In genomic region chrX:51614384-51615004, GRCm38 (mm10) we compare ENCODE assay signal across 13 mouse cellular contexts.
DNase-seq lines count a peak whose midpoint lies in the region; ATAC-seq and TF ChIP-seq lines count a peak whose summit lies in the region.
"Had no signal": no experiment of that assay in that cellular context is flagged by ENCODE, and none has a peak within 500 bp of the region (broad histone marks: within the 10 kb centered on the region; RNA-seq: fewer than 3 reads in every experiment).

No protein-coding gene starts in this region.

- H3K4me1 ChIP-seq in embryonic facial prominence, embryonic 10.5 days, result peaks cover 9% of the 10 kb centered on the region; the same call in 1 of the 2 replicates
- no peaks in the 10 kb centered on the region for H3K4me1 ChIP-seq in hindbrain, embryonic 11.5 days (replicated peaks; ENCODE audit: control insufficient read depth, insufficient read depth, low read length)
- 0 out of 2 replicates have a peak, but pooled peaks cover 6% of the 10 kb centered on the region for H3K4me1 ChIP-seq in midbrain, embryonic 13.5 days (replicated peaks)
- H3K4me1 ChIP-seq: heart, embryonic 12.5 days; limb, embryonic 15.5 days had no signal

- intact Hi-C loops in gastrocnemius, postnatal 36 days (cut with DNase I), result no loop called here

- no peak overlapping the region for H3K4me2 ChIP-seq in hindbrain, embryonic 11.5 days (replicated peaks; ENCODE audit: low read depth, low read length)
- H3K4me2 ChIP-seq in midbrain, embryonic 13.5 days (replicated peaks), result no peak overlapping the region
- H3K4me2 ChIP-seq: heart, embryonic 12.5 days; limb, embryonic 15.5 days had no signal

- TF ChIP-seq CTCF in brain, embryonic 14.5 days (IDR thresholded peaks at IDR 0.05; ENCODE audit: borderline replicate concordance, extremely low read depth, insufficient read depth, insufficient read length), result no peak

- H3K9me3 ChIP-seq in embryonic facial prominence, embryonic 10.5 days, result no peaks in the 10 kb centered on the region
- H3K9me3 ChIP-seq in hindbrain, embryonic 11.5 days (ENCODE audit: control insufficient read depth, low read length), result no peaks in the 10 kb centered on the region
- H3K9me3 ChIP-seq in midbrain, embryonic 13.5 days, result no peaks in the 10 kb centered on the region
- H3K9me3 ChIP-seq: heart, embryonic 12.5 days; limb, embryonic 15.5 days had no signal

- H3K27ac ChIP-seq in embryonic facial prominence, embryonic 10.5 days (replicated peaks), result peak overlapping the region; percentile 51
- H3K27ac ChIP-seq in hindbrain, embryonic 11.5 days (ENCODE audit: low read depth, low read length), result no peak overlapping the region
- H3K27ac ChIP-seq in midbrain, embryonic 13.5 days, result no peak overlapping the region
- H3K27ac ChIP-seq: limb, embryonic 15.5 days had no signal

- H3K9ac ChIP-seq in hindbrain, embryonic 11.5 days (ENCODE audit: low read depth, low read length), result no peak overlapping the region
- H3K9ac ChIP-seq in midbrain, embryonic 13.5 days (replicated peaks), result no peak overlapping the region
- H3K9ac ChIP-seq: heart, embryonic 12.5 days; limb, embryonic 15.5 days had no signal

- DNase-seq in brain, embryonic 14.5 days (ENCODE audit: low read depth), result peak; percentile 67
- DNase-seq in embryonic facial prominence, embryonic 10.5 days (ENCODE audit: low spot score), result peak; percentile 11
- peak; percentile 21 for DNase-seq in hindbrain, embryonic 11.5 days (ENCODE audit: low spot score)
- DNase-seq in frontal cortex, postnatal 36 days (ENCODE audit: low spot score in 2 of 2), result no peak
- no peak for DNase-seq in spleen, postnatal 14 days (ENCODE audit: low spot score in 2 of 2)
- no peak for DNase-seq in thymus, adult 18-20 months
- DNase-seq in gastrocnemius, postnatal 36 days, result no peak
- DNase-seq: cerebellum, postnatal 14 days; lung, postnatal 14 days; right cerebral cortex, postnatal 4 days had no signal

- ATAC-seq in hindbrain, embryonic 11.5 days (ENCODE audit: low FRiP score), result no peak
- peak; percentile 56; the same call in 1 of the 2 replicates for ATAC-seq in midbrain, embryonic 13.5 days

- 25% methylated on average over 7 of the region's 7 CpGs for WGBS in embryonic facial prominence, embryonic 10.5 days
- WGBS in hindbrain, embryonic 11.5 days, result 26% methylated on average over 7 of the region's 7 CpGs
- 24% methylated on average over 7 of the region's 7 CpGs for WGBS in midbrain, embryonic 13.5 days

- H3K4me3 ChIP-seq in embryonic facial prominence, embryonic 10.5 days, result no peak overlapping the region
- H3K4me3 ChIP-seq in hindbrain, embryonic 11.5 days (ENCODE audit: low read depth, low read length), result no peak overlapping the region
- no peak overlapping the region for H3K4me3 ChIP-seq in midbrain, embryonic 13.5 days (replicated peaks)
- H3K4me3 ChIP-seq: heart, embryonic 12.5 days; limb, embryonic 15.5 days had no signal

- H3K36me3 ChIP-seq in embryonic facial prominence, embryonic 10.5 days (replicated peaks), result no peaks in the 10 kb centered on the region
- H3K36me3 ChIP-seq in hindbrain, embryonic 11.5 days (ENCODE audit: control insufficient read depth, insufficient read depth, low read length), result no peaks in the 10 kb centered on the region
- H3K36me3 ChIP-seq in midbrain, embryonic 13.5 days, result no peaks in the 10 kb centered on the region
- H3K36me3 ChIP-seq: heart, embryonic 12.5 days; limb, embryonic 15.5 days had no signal

- peaks cover 26% of the 10 kb centered on the region for H3K27me3 ChIP-seq in embryonic facial prominence, embryonic 10.5 days (replicated peaks; ENCODE audit: low read depth, poor library complexity, severe bottlenecking)
- no peaks in the 10 kb centered on the region for H3K27me3 ChIP-seq in hindbrain, embryonic 11.5 days (ENCODE audit: control insufficient read depth, insufficient read depth, low read length)
- H3K27me3 ChIP-seq in midbrain, embryonic 13.5 days, result no peaks in the 10 kb centered on the region
- H3K27me3 ChIP-seq: heart, embryonic 12.5 days; limb, embryonic 15.5 days had no signal

- TF ChIP-seq POLR2A in brain, embryonic 14.5 days (IDR thresholded peaks at IDR 0.05; ENCODE audit: borderline replicate concordance, extremely low read depth, insufficient read depth, insufficient read length, poor library complexity, severe bottlenecking), result no peak

Comparison
In these comparisons a context has a peak if more than half of its experiments do, and no peak if none do; other contexts are left out.
1. DNase-seq: peak in brain, embryonic 14.5 days (single experiment), embryonic facial prominence, embryonic 10.5 days (single experiment) and hindbrain, embryonic 11.5 days (single experiment); none in frontal cortex, postnatal 36 days (0 of 2), spleen, postnatal 14 days (0 of 2), thymus, adult 18-20 months (0 of 2) and gastrocnemius, postnatal 36 days (0 of 2).